Mouse (Mus musculus) MEL (cell line): Measurements from ENCODE around the gene Pdzd2. TPM values are rescaled to one million over a fixed set of nuclear protein-coding genes. Genes with fewer than 3 reads are reported as not detected.

ENCODE experiments used
- DNase-seq: peaks from one replicate; pipeline ENCODE4 v3.0.0; 2011; ENCODE audit warnings: low read depth, low spot score
- H3K27ac ChIP-seq: 2 replicates; pipeline ENCODE4 v1.5.1; 2012; ENCODE audit warnings: low read depth, mild to moderate bottlenecking, control low read depth, low read length, moderate library complexity; ENCODE audit not compliant: control insufficient read depth
- H3K27me3 ChIP-seq, 2 experiments: fragments of 150-350 bp in 1 of 2; sonication (generic) in 1 of 2; 2 replicates each; pipeline ENCODE4 v1.6.1; 2012; ENCODE audit warnings: low read length in 2 of 2, mild to moderate bottlenecking in 2 of 2, improper control_type of control experiment in 1 of 2, moderate library complexity in 1 of 2; ENCODE audit not compliant: insufficient read depth in 2 of 2, control insufficient read depth in 1 of 2
- H3K36me3 ChIP-seq, 2 experiments: 2 replicates each; pipeline ENCODE4 v1.6.1; 2012 to 2014; ENCODE audit warnings: low read length in 2 of 2, improper control_type of control experiment in 1 of 2, inconsistent platforms in 1 of 2, mild to moderate bottlenecking in 1 of 2; ENCODE audit not compliant: insufficient read depth in 2 of 2, control insufficient read depth in 1 of 2
- H3K4me1 ChIP-seq, 2 experiments: fragments of 150-350 bp in 1 of 2; sonication (generic) in 1 of 2; 2 replicates each; pipeline ENCODE4 v1.6.1; 2012; ENCODE audit warnings: low read length in 2 of 2, improper control_type of control experiment in 1 of 2, mild to moderate bottlenecking in 1 of 2; ENCODE audit not compliant: insufficient read depth in 2 of 2, control insufficient read depth in 1 of 2
- H3K4me3 ChIP-seq, 2 experiments: fragments of 150-350 bp in 1 of 2; sonication (generic) in 1 of 2; 2 replicates each; pipeline ENCODE4 v1.5.1; 2012; ENCODE audit warnings: low read depth in 2 of 2, low read length in 2 of 2, mild to moderate bottlenecking in 2 of 2, moderate library complexity in 2 of 2, control low read depth in 1 of 2, improper control_type of control experiment in 1 of 2; ENCODE audit not compliant: control insufficient read depth in 1 of 2, insufficient read depth in 1 of 2
- H3K79me2 ChIP-seq: 2 replicates; pipeline ENCODE4 v1.6.1; 2012; ENCODE audit warnings: mild to moderate bottlenecking, low read length, moderate library complexity; ENCODE audit not compliant: control insufficient read depth, poor library complexity, insufficient read depth
- H3K9ac ChIP-seq: 2 replicates; pipeline ENCODE4 v1.6.1; 2012; ENCODE audit warnings: low read depth, mild to moderate bottlenecking, control low read depth, low read length, moderate library complexity; ENCODE audit not compliant: control insufficient read depth, poor library complexity, severe bottlenecking
- H3K9me3 ChIP-seq: fragments of 150-350 bp; sonication (generic); replicated peaks from 2 replicates; pipeline ENCODE4 v1.6.1; 2012; ENCODE audit warnings: mild to moderate bottlenecking, low read length, improper control_type of control experiment, moderate library complexity; ENCODE audit not compliant: insufficient read depth
- BHLHE40 ChIP-seq: IDR thresholded peaks from 2 replicates; pipeline ENCODE4 v1.6.1; 2012; ENCODE audit warnings: low read depth, mild to moderate bottlenecking, inconsistent platforms, low read length, improper control_type of control experiment, borderline replicate concordance
- CHD1 ChIP-seq: IDR thresholded peaks from 2 replicates; pipeline ENCODE4 v1.6.1; 2012; ENCODE audit warnings: low read depth, mild to moderate bottlenecking, inconsistent platforms, low read length, improper control_type of control experiment
- CTCF ChIP-seq, 3 experiments: IDR thresholded peaks in 2 of 3; conservative IDR thresholded peaks in 1 of 3; 2 replicates each; pipeline ENCODE4 v1.5.1; 2011 to 2012; ENCODE audit warnings: low read length in 3 of 3, low read depth in 2 of 3, mild to moderate bottlenecking in 2 of 3, improper control_type of control experiment in 1 of 3, inconsistent platforms in 1 of 3, mixed read lengths in 1 of 3, moderate library complexity in 1 of 3; ENCODE audit not compliant: control insufficient read depth in 1 of 3, insufficient read depth in 1 of 3, poor library complexity in 1 of 3, severe bottlenecking in 1 of 3
- EP300 ChIP-seq, 2 experiments: IDR thresholded peaks; 2 replicates each; pipeline ENCODE4 v1.6.1; 2011; ENCODE audit warnings: improper control_type of control experiment in 2 of 2, low read length in 2 of 2, low read depth in 1 of 2, mild to moderate bottlenecking in 1 of 2
- ETS1 ChIP-seq: IDR thresholded peaks from 2 replicates; pipeline ENCODE4 v1.6.1; 2012; ENCODE audit warnings: low read depth, mild to moderate bottlenecking, inconsistent platforms, low read length, improper control_type of control experiment, moderate library complexity
- GABPA ChIP-seq: IDR thresholded peaks from 2 replicates; pipeline ENCODE4 v1.6.1; 2012; ENCODE audit warnings: low read depth, mild to moderate bottlenecking, inconsistent platforms, low read length, improper control_type of control experiment, moderate library complexity
- GATA1 ChIP-seq: IDR thresholded peaks from 2 replicates; pipeline ENCODE4 v1.6.1; 2011; ENCODE audit warnings: low read depth, low read length, improper control_type of control experiment
- HCFC1 ChIP-seq: IDR thresholded peaks from 2 replicates; pipeline ENCODE4 v1.6.1; 2012; ENCODE audit warnings: low read depth, mild to moderate bottlenecking, inconsistent platforms, low read length, improper control_type of control experiment, moderate library complexity
- JUND ChIP-seq: IDR thresholded peaks from 2 replicates; pipeline ENCODE4 v1.6.1; 2011; ENCODE audit warnings: low read depth, mild to moderate bottlenecking, improper control_type of control experiment, low read length
- MAFK ChIP-seq: IDR thresholded peaks from 2 replicates; pipeline ENCODE4 v1.6.1; 2011; ENCODE audit warnings: low read depth, mild to moderate bottlenecking, low read length, improper control_type of control experiment, borderline replicate concordance
- MAX ChIP-seq: IDR thresholded peaks from 2 replicates; pipeline ENCODE4 v1.6.1; 2011; ENCODE audit warnings: low read length, improper control_type of control experiment
- MXI1 ChIP-seq: IDR thresholded peaks from 2 replicates; pipeline ENCODE4 v1.6.1; 2011; ENCODE audit warnings: mild to moderate bottlenecking, low read depth, low read length, improper control_type of control experiment
- MYB ChIP-seq: IDR thresholded peaks from 2 replicates; pipeline ENCODE4 v1.6.1; 2011; ENCODE audit warnings: mild to moderate bottlenecking, low read depth, low read length, improper control_type of control experiment
- MYC ChIP-seq: IDR thresholded peaks from 2 replicates; pipeline ENCODE4 v1.6.1; 2011; ENCODE audit warnings: low read depth, mild to moderate bottlenecking, low read length, improper control_type of control experiment, moderate library complexity
- POLR2A ChIP-seq, 2 experiments: IDR thresholded peaks; 2 replicates each; pipeline ENCODE4 v1.6.1; 2011 to 2012; ENCODE audit warnings: low read length in 2 of 2, mild to moderate bottlenecking in 2 of 2, control low read depth in 1 of 2, improper control_type of control experiment in 1 of 2, low read depth in 1 of 2, moderate library complexity in 1 of 2; ENCODE audit not compliant: control insufficient read depth in 1 of 2, insufficient read depth in 1 of 2, poor library complexity in 1 of 2
- SMC3 ChIP-seq: IDR thresholded peaks from 2 replicates; pipeline ENCODE4 v1.6.1; 2011; ENCODE audit warnings: low read depth, low read length, improper control_type of control experiment
- TCF12 ChIP-seq: IDR thresholded peaks from 2 replicates; pipeline ENCODE4 v1.6.1; 2014; ENCODE audit warnings: low read depth, mild to moderate bottlenecking, inconsistent platforms, low read length, improper control_type of control experiment, moderate library complexity
- USF2 ChIP-seq, 2 experiments: IDR thresholded peaks; 2 replicates each; pipeline ENCODE4 v1.6.1; 2011 to 2012; ENCODE audit warnings: improper control_type of control experiment in 2 of 2, low read length in 2 of 2, borderline replicate concordance in 1 of 2, inconsistent platforms in 1 of 2, low read depth in 1 of 2, mild to moderate bottlenecking in 1 of 2; ENCODE audit not compliant: insufficient read depth in 1 of 2
- ZKSCAN1 ChIP-seq: IDR thresholded peaks from 2 replicates; pipeline ENCODE4 v1.6.1; 2012; ENCODE audit warnings: low read depth, mild to moderate bottlenecking, inconsistent platforms, low read length, improper control_type of control experiment, moderate library complexity
- polyA plus RNA-seq, 2 experiments: library from polyadenylated mRNA; stranded (reverse) in 1 of 2; unstranded in 1 of 2; fragments of >175 nt in 1 of 2; fragments of >200 nt in 1 of 2; gene quantifications; 2 replicates each; pipeline versions ENCODE4 v1.2.1 to v1.2.4; 2012; ENCODE audit warnings: low replicate concordance in 2 of 2, low read depth in 1 of 2; ENCODE audit not compliant: insufficient read length in 2 of 2, insufficient read depth in 1 of 2, missing spikeins in 1 of 2
- total RNA-seq: library from RNA; depleted of rRNA; stranded (reverse); fragments of 300-350 nt; gene quantifications from 2 replicates; pipeline ENCODE4 v1.2.3, GENCODE M21; 2012

The Pdzd2 gene
- total and polyA plus RNA-seq, 3 experiments = 0.15 to 0.33 TPM; not detected in 1

DNA sequence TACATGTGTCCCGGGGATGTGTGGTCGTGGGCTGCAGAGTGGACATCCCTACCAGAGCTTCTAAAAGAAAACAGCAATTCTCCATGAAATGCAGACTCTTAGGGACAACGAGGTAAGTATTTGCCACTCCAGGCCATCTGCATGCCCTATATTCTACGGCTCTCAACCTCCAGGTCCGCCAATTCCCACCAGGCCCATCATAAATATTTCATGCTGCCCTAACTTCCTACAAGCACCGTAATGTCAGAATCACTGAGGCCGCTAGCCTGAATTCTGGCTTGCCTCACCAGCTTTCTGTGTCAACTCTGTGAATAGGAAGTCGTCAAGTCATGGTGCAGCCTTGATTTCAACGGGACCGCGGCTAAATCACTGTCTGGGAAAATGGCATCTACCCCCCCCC, 234.2 kb downstream of the Pdzd2 start:
- no peaks in the 10 kb centered on the region for H3K9me3 ChIP-seq
- TF ChIP-seq GABPA (no peak), USF2 (IDR thresholded peaks at IDR 0.05; ENCODE audit: borderline replicate concordance in 1 of 2, insufficient read depth in 1 of 2, low read depth in 1 of 2, low read length in 2 of 2) (no peak), JUND (no peak), POLR2A (IDR thresholded peaks at IDR 0.05; ENCODE audit: control insufficient read depth in 1 of 2, insufficient read depth in 1 of 2, low read depth in 1 of 2, low read length in 2 of 2, poor library complexity in 1 of 2) (no peak), MYC (no peak), MAX (no peak), CTCF (IDR thresholded peaks at IDR 0.05 in 2 of 3, conservative IDR thresholded peaks at IDR 0.05 in 1 of 3; ENCODE audit: control insufficient read depth in 1 of 3, insufficient read depth in 1 of 3, low read depth in 2 of 3, low read length in 3 of 3, poor library complexity in 1 of 3, severe bottlenecking in 1 of 3) (no peak)
- peaks cover 0 to 15% of the 10 kb centered on the region in 2 experiments; a peak in 2 of 4 replicates for H3K36me3 ChIP-seq
- no peak overlapping the region for H3K9ac ChIP-seq
- no peaks in the 10 kb centered on the region for H3K27me3 ChIP-seq
- peaks cover 24 to 41% of the 10 kb centered on the region in 2 experiments for H3K4me1 ChIP-seq
- DNase-seq = no peak
- no peaks in the 10 kb centered on the region for H3K79me2 ChIP-seq
- no peak overlapping the region for H3K27ac ChIP-seq
- H3K4me3 ChIP-seq = no peak overlapping the region

DNA sequence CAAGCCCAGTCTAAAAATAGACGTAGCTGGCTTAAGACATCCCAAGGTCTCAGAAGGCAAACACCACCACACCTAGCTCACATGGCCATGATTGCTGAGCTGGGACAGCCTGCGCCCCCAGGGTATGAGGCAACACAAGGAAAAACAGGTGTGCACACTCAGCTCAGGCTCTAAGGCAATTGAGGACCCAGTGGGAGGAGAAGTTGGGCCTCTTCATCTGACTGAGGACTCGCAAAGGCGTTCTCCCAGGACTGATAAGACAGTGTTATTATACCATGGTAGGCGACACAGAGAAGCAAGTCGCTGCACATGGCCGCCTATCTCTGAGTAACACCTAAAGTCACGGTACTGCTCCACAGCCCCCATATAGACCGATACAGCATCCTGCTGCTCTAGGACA, 235.8 kb downstream of the Pdzd2 start:
- Histone ChIP-seq H3K9me3 (no peaks in the 10 kb centered on the region), H3K4me1 (peaks cover 15 to 32% of the 10 kb centered on the region in 2 experiments), H3K27ac (no peak overlapping the region), H3K4me3 (no peak overlapping the region), H3K36me3 (peaks cover 0 to 8% of the 10 kb centered on the region in 2 experiments; a peak in 2 of 4 replicates), H3K27me3 (no peaks in the 10 kb centered on the region), H3K79me2 (no peaks in the 10 kb centered on the region), H3K9ac (no peak overlapping the region)
- DNase-seq = peak; percentile 68
- 0 out of 2 replicates have a peak, but pooled peaks have one; percentile 41 for TF ChIP-seq BHLHE40
- no peak for TF ChIP-seq CHD1
- peak; percentile 77 for TF ChIP-seq GATA1
- no peak for TF ChIP-seq MAFK
- peak; percentile 82 for TF ChIP-seq MAX
- TF ChIP-seq USF2 (IDR thresholded peaks at IDR 0.05; ENCODE audit: borderline replicate concordance in 1 of 2, insufficient read depth in 1 of 2, low read depth in 1 of 2, low read length in 2 of 2) = no peak
- TF ChIP-seq ZKSCAN1 = no peak
- 0 out of 2 replicates have a peak, but pooled peaks have one; percentile 16 for TF ChIP-seq SMC3
- TF ChIP-seq MYB = no peak
- peak; percentile 71; the same call in 1 of the 2 replicates for TF ChIP-seq MYC
- TF ChIP-seq ETS1 = 0 out of 2 replicates have a peak, but pooled peaks have one; percentile 38
- 0 out of 4 replicates have a peak, but pooled peaks of 1 of the 2 experiments have one; percentile 20 for TF ChIP-seq POLR2A (IDR thresholded peaks at IDR 0.05; ENCODE audit: control insufficient read depth in 1 of 2, insufficient read depth in 1 of 2, low read depth in 1 of 2, low read length in 2 of 2, poor library complexity in 1 of 2)
- peak; percentile 47 for TF ChIP-seq MXI1
- TF ChIP-seq TCF12 = 0 out of 2 replicates have a peak, but pooled peaks have one; percentile 33
- TF ChIP-seq HCFC1 = no peak
- TF ChIP-seq EP300 (IDR thresholded peaks at IDR 0.05; ENCODE audit: low read depth in 1 of 2, low read length in 2 of 2) = peak in 1 of 2 experiments; percentile 33; a peak in 2 of 4 replicates
